Mouse (Mus musculus) layer of hippocampus, adult 18-20 months (tissue): ENCODE results near the gene Anapc2. TPM values are rescaled to one million over a fixed set of nuclear protein-coding genes. Genes with fewer than 3 reads are reported as not detected.

Experiments
- total RNA-seq, 2 experiments: library from RNA; stranded (reverse); gene quantifications; 2 replicates each; pipeline ENCODE4 v1.2.3; 2021

The Anapc2 gene
- total RNA-seq, 2 experiments from 2014 or later: 79.8 to 84.4 TPM

Other genes starting within 250 kb of the Anapc2 start
- 100 to 1,000 TPM; 950 to 953 TPM for gene Nsmf, start 218.1 kb upstream of the Anapc2 start, total RNA-seq
- gene Entpd8, start 192.2 kb upstream of the Anapc2 start, total RNA-seq: not detected
- gene Noxa1, start 177.3 kb upstream of the Anapc2 start, total RNA-seq: not detected
- gene Nrarp, start 91.7 kb upstream of the Anapc2 start, total RNA-seq: 10 to 100 TPM; 19.5 to 21.0 TPM
- gene Tor4a, start 75.6 kb upstream of the Anapc2 start, total RNA-seq: 1 to 10 TPM; 1.9 to 2.3 TPM
- gene Nelfb, start 61.0 kb upstream of the Anapc2 start, total RNA-seq: 10 to 100 TPM; 56.7 to 60.0 TPM
- gene Stpg3, start 57.8 kb upstream of the Anapc2 start, total RNA-seq: under 1 TPM; 0.18 to 0.25 TPM
- under 1 TPM in 1 of 2 experiments, not detected in 1; 0.69 TPM for gene Fam166a, start 53.7 kb upstream of the Anapc2 start, total RNA-seq
- gene Tubb4b, start 47.8 kb upstream of the Anapc2 start, total RNA-seq: 100 to 1,000 TPM; 277 to 310 TPM
- not detected for gene Slc34a3, start 38.1 kb upstream of the Anapc2 start, total RNA-seq
- not detected for gene Rnf224, start 35.7 kb upstream of the Anapc2 start, total RNA-seq
- 100 to 1,000 TPM; 237 to 250 TPM for gene Rnf208, start 30.2 kb upstream of the Anapc2 start, total RNA-seq
- not detected for gene Cysrt1, start 30.0 kb upstream of the Anapc2 start, total RNA-seq
- 1 to 10 TPM; 3.8 to 3.9 TPM for gene AL732309.1, start 25.6 kb upstream of the Anapc2 start, total RNA-seq
- 10 to 100 TPM; 35.7 to 38.8 TPM for gene Tmem203, start 17.0 kb upstream of the Anapc2 start, total RNA-seq
- gene Tprn, start 9.9 kb upstream of the Anapc2 start, total RNA-seq: 10 to 100 TPM; 21.2 to 23.1 TPM
- 10 to 100 TPM; 62.5 to 66.2 TPM for gene Ssna1, start within 50 bp of the Anapc2 start, total RNA-seq
- gene Tmem210, start 15.7 kb downstream of the Anapc2 start, total RNA-seq: not detected
- gene Lrrc26, start 17.4 kb downstream of the Anapc2 start, total RNA-seq: not detected
- gene Grin1, start 46.7 kb downstream of the Anapc2 start, total RNA-seq: 100 to 1,000 TPM; 393 to 422 TPM
- gene Man1b1, start 59.9 kb downstream of the Anapc2 start, total RNA-seq: 10 to 100 TPM; 59.6 to 62.4 TPM
- gene Dpp7, start 83.9 kb downstream of the Anapc2 start, total RNA-seq: 10 to 100 TPM; 35.4 to 36.7 TPM
- gene Uap1l1, start 93.2 kb downstream of the Anapc2 start, total RNA-seq: 10 to 100 TPM; 15.6 to 19.1 TPM
- 1 to 10 TPM; 3.2 to 4.1 TPM for gene Sapcd2, start 99.8 kb downstream of the Anapc2 start, total RNA-seq
- gene Entpd2, start 123.4 kb downstream of the Anapc2 start, total RNA-seq: 10 to 100 TPM; 16.3 to 17.7 TPM
- 100 to 1,000 TPM; 426 to 435 TPM for gene Npdc1, start 126.9 kb downstream of the Anapc2 start, total RNA-seq
- gene Fut7, start 150.8 kb downstream of the Anapc2 start, total RNA-seq: under 1 TPM; 0.15 to 0.76 TPM
- 100 to 1,000 TPM; 173 to 176 TPM for gene Abca2, start 156.2 kb downstream of the Anapc2 start, total RNA-seq
- gene Clic3, start 184.4 kb downstream of the Anapc2 start, total RNA-seq: 1 to 10 TPM in 1 of 2 experiments, under 1 TPM in 1; 0.66 to 1.0 TPM
- 10 to 100 TPM; 56.7 to 61.3 TPM for gene Paxx, start 188.6 kb downstream of the Anapc2 start, total RNA-seq
- 100 to 1,000 TPM; 572 to 608 TPM for gene Ptgds, start 197.6 kb downstream of the Anapc2 start, total RNA-seq
- gene Lcn12, start 221.4 kb downstream of the Anapc2 start, total RNA-seq: not detected
- gene Fbxw5, start 228.3 kb downstream of the Anapc2 start, total RNA-seq: 100 to 1,000 TPM; 114 to 115 TPM
- gene C8g, start 229.2 kb downstream of the Anapc2 start, total RNA-seq: 1 to 10 TPM; 1.3 to 2.1 TPM